ENCODE assay signal across 8 mouse cellular contexts in the genomic region with DNA sequence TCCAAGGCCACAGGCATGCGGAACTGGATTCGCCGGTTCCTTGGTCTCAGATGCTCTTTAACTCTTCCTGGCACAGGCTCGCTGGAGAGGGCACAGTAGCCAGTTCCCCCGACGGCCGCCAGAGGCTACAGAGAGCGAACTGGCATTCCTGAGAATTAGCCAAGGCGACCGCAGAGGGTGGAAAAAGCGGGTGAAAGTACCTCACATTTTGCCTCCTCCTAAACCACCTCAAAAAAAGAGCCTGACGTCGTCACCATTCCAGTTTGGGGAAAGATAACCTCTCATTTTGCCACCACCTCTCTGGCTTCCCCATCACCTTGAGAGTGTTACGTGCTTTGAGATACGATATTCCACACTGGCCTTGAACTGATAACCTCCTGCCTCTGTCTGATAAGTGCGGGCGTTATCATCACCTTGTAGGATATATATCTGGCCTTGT. TPM values are rescaled to one million over a fixed set of nuclear protein-coding genes. Genes with fewer than 3 reads are reported as not detected.
A peak's percentile ranks its signal among the peaks of the same experiment; 100 is the strongest.
DNase-seq lines count a peak whose midpoint lies in the region; ATAC-seq lines count a peak whose summit lies in the region.

No protein-coding gene starts in this region.

- WGBS in forebrain, embryonic 10.5 days: 4% methylated on average over 17 of the region's 17 CpGs
- WGBS in heart, embryonic 15.5 days: 1% methylated on average over 17 of the region's 17 CpGs
- WGBS in liver, embryonic 13.5 days (ENCODE audit: insufficient replicate concordance): under 1% methylated on average over 17 of the region's 17 CpGs
- WGBS in stomach, embryonic 16.5 days: 2% methylated on average over 17 of the region's 17 CpGs

- H3K27ac ChIP-seq in forebrain, embryonic 10.5 days: peak overlapping the region; percentile 99
- peak overlapping the region; percentile 100 for H3K27ac ChIP-seq in heart, embryonic 15.5 days
- peak overlapping the region; percentile 96 for H3K27ac ChIP-seq in liver, embryonic 13.5 days
- peak overlapping the region; percentile 99 for H3K27ac ChIP-seq in stomach, embryonic 16.5 days (ENCODE audit: low read length)

- H3K4me1 ChIP-seq in forebrain, embryonic 10.5 days: peaks cover 58% of the 10 kb centered on the region
- peaks cover 37% of the 10 kb centered on the region for H3K4me1 ChIP-seq in heart, embryonic 15.5 days (replicated peaks)
- H3K4me1 ChIP-seq in liver, embryonic 13.5 days (replicated peaks): peaks cover 50% of the 10 kb centered on the region
- H3K4me1 ChIP-seq in stomach, embryonic 16.5 days (ENCODE audit: control insufficient read depth, insufficient read depth, low read length): peaks cover 35% of the 10 kb centered on the region

- H3K27me3 ChIP-seq in forebrain, embryonic 10.5 days (ENCODE audit: poor library complexity, severe bottlenecking): no peaks in the 10 kb centered on the region
- H3K27me3 ChIP-seq in heart, embryonic 15.5 days: no peaks in the 10 kb centered on the region
- H3K27me3 ChIP-seq in liver, embryonic 13.5 days: no peaks in the 10 kb centered on the region
- H3K27me3 ChIP-seq in stomach, embryonic 16.5 days (ENCODE audit: control insufficient read depth, insufficient read depth, low read length): no peaks in the 10 kb centered on the region

- peaks cover 21% of the 10 kb centered on the region for H3K36me3 ChIP-seq in forebrain, embryonic 10.5 days (replicated peaks)
- peaks cover 5% of the 10 kb centered on the region for H3K36me3 ChIP-seq in heart, embryonic 15.5 days
- H3K36me3 ChIP-seq in liver, embryonic 13.5 days: peaks cover 19% of the 10 kb centered on the region
- H3K36me3 ChIP-seq in stomach, embryonic 16.5 days (ENCODE audit: control insufficient read depth, insufficient read depth, low read length): 0 out of 2 replicates have a peak, but pooled peaks cover 2% of the 10 kb centered on the region

- no peaks in the 10 kb centered on the region for H3K9me3 ChIP-seq in forebrain, embryonic 10.5 days
- no peaks in the 10 kb centered on the region for H3K9me3 ChIP-seq in heart, embryonic 15.5 days (replicated peaks)
- no peaks in the 10 kb centered on the region for H3K9me3 ChIP-seq in liver, embryonic 13.5 days (replicated peaks)
- no peaks in the 10 kb centered on the region for H3K9me3 ChIP-seq in stomach, embryonic 16.5 days (replicated peaks; ENCODE audit: control insufficient read depth, low read length)

- ATAC-seq in CD4-positive, CD25-positive, alpha-beta regulatory T cell, adult 4 months: peak; percentile 27
- ATAC-seq in heart, embryonic 15.5 days (replicated peaks; ENCODE audit: insufficient number of reproducible peaks, insufficient read depth, low FRiP score, low read depth): no peak
- peak; percentile 42 for ATAC-seq in liver, embryonic 13.5 days (ENCODE audit: low read depth)
- ATAC-seq in stomach, embryonic 16.5 days (ENCODE audit: insufficient read depth, low FRiP score): peak; percentile 52; the same call in 1 of the 2 replicates

- H3K4me2 ChIP-seq in heart, embryonic 15.5 days: peak overlapping the region; percentile 81
- peak overlapping the region; percentile 87 for H3K4me2 ChIP-seq in liver, embryonic 13.5 days
- peak overlapping the region; percentile 81 for H3K4me2 ChIP-seq in stomach, embryonic 16.5 days (ENCODE audit: low read depth, low read length)

- DNase-seq in c-Kit-positive CD71-positive TER-119-positive erythroid progenitor cells, embryonic 14.5 days (ENCODE audit: low spot score): peak; percentile 74
- peak; percentile 87 for DNase-seq in forebrain, embryonic 10.5 days (ENCODE audit: extremely low spot score, low spot score)
- DNase-seq in kidney, postnatal 25 days: peak; percentile 92 to 95
- DNase-seq in liver, embryonic 13.5 days: peak; percentile 65
- DNase-seq in natural killer cell, adult 2 months (ENCODE audit: low spot score in 2 of 2): peak; percentile 37 to 48

- H3K9ac ChIP-seq in heart, embryonic 15.5 days: peak overlapping the region; percentile 91
- H3K9ac ChIP-seq in liver, embryonic 13.5 days: peak overlapping the region; percentile 93
- H3K9ac ChIP-seq in stomach, embryonic 16.5 days (ENCODE audit: low read length): peak overlapping the region; percentile 93

- H3K4me3 ChIP-seq in forebrain, embryonic 10.5 days: peak overlapping the region; percentile 77
- peak overlapping the region; percentile 88 for H3K4me3 ChIP-seq in heart, embryonic 15.5 days
- peak overlapping the region; percentile 91 for H3K4me3 ChIP-seq in liver, embryonic 13.5 days (replicated peaks)
- peak overlapping the region; percentile 78 for H3K4me3 ChIP-seq in stomach, embryonic 16.5 days (replicated peaks; ENCODE audit: low read length)

RNA-seq across cellular contexts. Expression of a gene that starts 0.7 kb away (rescaled TPM):
- polyA plus RNA-seq in CD4-positive, CD25-positive, alpha-beta regulatory T cell, adult 4 months (2017; shearing (Covaris generic)): 10 to 100 TPM; 14.3 to 17.1 TPM
- 46.8 and 52.6 TPM in 2 replicates for polyA plus RNA-seq in forebrain, embryonic 10.5 days (2016; fragmentation: Nextera tagmentation; extraction: Ambion mirVana)
- 39.7 and 48.4 TPM in 2 replicates for polyA plus RNA-seq in heart, embryonic 15.5 days (2015; fragmentation: Nextera tagmentation; extraction: Ambion mirVana)
- 20.7 and 23.7 TPM in 2 replicates for polyA plus RNA-seq in liver, embryonic 13.5 days (2015; fragmentation: Nextera tagmentation; extraction: Ambion mirVana)
- 48.4 and 51.4 TPM in 2 replicates for polyA plus RNA-seq in stomach, embryonic 16.5 days (2015; fragmentation: Nextera tagmentation; extraction: Ambion mirVana)

RNA-seq across cellular contexts. Expression of a gene that starts 20.9 kb away (rescaled TPM):
- polyA plus RNA-seq in CD4-positive, CD25-positive, alpha-beta regulatory T cell, adult 4 months (2017; shearing (Covaris generic)): not detected
- not detected in 2 replicates for polyA plus RNA-seq in forebrain, embryonic 10.5 days (2016; fragmentation: Nextera tagmentation; extraction: Ambion mirVana)
- 0.43 and 0.45 TPM in 2 replicates for polyA plus RNA-seq in heart, embryonic 15.5 days (2015; fragmentation: Nextera tagmentation; extraction: Ambion mirVana)
- polyA plus RNA-seq in liver, embryonic 13.5 days (2015; fragmentation: Nextera tagmentation; extraction: Ambion mirVana): 10.0 and 13.7 TPM in 2 replicates
- 86.6 and 122 TPM in 2 replicates for polyA plus RNA-seq in stomach, embryonic 16.5 days (2015; fragmentation: Nextera tagmentation; extraction: Ambion mirVana)

RNA-seq across cellular contexts. Expression of a gene that starts 23.2 kb away (rescaled TPM):
- polyA plus RNA-seq in CD4-positive, CD25-positive, alpha-beta regulatory T cell, adult 4 months (2017; shearing (Covaris generic)): not detected
- polyA plus RNA-seq in forebrain, embryonic 10.5 days (2016; fragmentation: Nextera tagmentation; extraction: Ambion mirVana): 0.23 and 0.35 TPM in 2 replicates
- polyA plus RNA-seq in heart, embryonic 15.5 days (2015; fragmentation: Nextera tagmentation; extraction: Ambion mirVana): 0.53 TPM in 1 of 2 replicates, not detected in the other
- polyA plus RNA-seq in liver, embryonic 13.5 days (2015; fragmentation: Nextera tagmentation; extraction: Ambion mirVana): 0.15 and 0.16 TPM in 2 replicates
- polyA plus RNA-seq in stomach, embryonic 16.5 days (2015; fragmentation: Nextera tagmentation; extraction: Ambion mirVana): 0.32 and 0.46 TPM in 2 replicates

RNA-seq across cellular contexts. Expression of a gene that starts 23.3 kb away (rescaled TPM):
- polyA plus RNA-seq in CD4-positive, CD25-positive, alpha-beta regulatory T cell, adult 4 months (2017; shearing (Covaris generic)): 10 to 100 TPM; 49.5 to 59.0 TPM
- polyA plus RNA-seq in forebrain, embryonic 10.5 days (2016; fragmentation: Nextera tagmentation; extraction: Ambion mirVana): 21.0 and 21.5 TPM in 2 replicates
- 15.1 and 24.5 TPM in 2 replicates for polyA plus RNA-seq in heart, embryonic 15.5 days (2015; fragmentation: Nextera tagmentation; extraction: Ambion mirVana)
- polyA plus RNA-seq in liver, embryonic 13.5 days (2015; fragmentation: Nextera tagmentation; extraction: Ambion mirVana): 17.7 and 22.2 TPM in 2 replicates
- 42.1 and 44.5 TPM in 2 replicates for polyA plus RNA-seq in stomach, embryonic 16.5 days (2015; fragmentation: Nextera tagmentation; extraction: Ambion mirVana)

RNA-seq across cellular contexts. Expression of a gene that starts 33.9 kb away (rescaled TPM):
- polyA plus RNA-seq in CD4-positive, CD25-positive, alpha-beta regulatory T cell, adult 4 months (2017; shearing (Covaris generic)): not detected
- 12.6 and 12.7 TPM in 2 replicates for polyA plus RNA-seq in forebrain, embryonic 10.5 days (2016; fragmentation: Nextera tagmentation; extraction: Ambion mirVana)
- polyA plus RNA-seq in heart, embryonic 15.5 days (2015; fragmentation: Nextera tagmentation; extraction: Ambion mirVana): 32.0 and 40.4 TPM in 2 replicates
- polyA plus RNA-seq in liver, embryonic 13.5 days (2015; fragmentation: Nextera tagmentation; extraction: Ambion mirVana): 9.5 and 10.8 TPM in 2 replicates
- 47.9 and 52.2 TPM in 2 replicates for polyA plus RNA-seq in stomach, embryonic 16.5 days (2015; fragmentation: Nextera tagmentation; extraction: Ambion mirVana)

Comparison
In these comparisons a context has a peak if more than half of its experiments do, and no peak if none do; other contexts are left out.
1. DNase-seq: peak in every context shown above with its lines; median percentile 94 in kidney, postnatal 25 days; 87 in forebrain, embryonic 10.5 days; 74 in c-Kit-positive CD71-positive TER-119-positive erythroid progenitor cells, embryonic 14.5 days; 65 in liver, embryonic 13.5 days; 42 in natural killer cell, adult 2 months.